Mouse (Mus musculus) cerebellum, adult 18-20 months (tissue): Measurements from ENCODE around the gene B230217C12Rik.

Source experiments
- DNase-seq, 2 experiments: peaks; one replicate each; pipeline ENCODE4 v3.0.0; 2021

The B230217C12Rik gene

DNA sequence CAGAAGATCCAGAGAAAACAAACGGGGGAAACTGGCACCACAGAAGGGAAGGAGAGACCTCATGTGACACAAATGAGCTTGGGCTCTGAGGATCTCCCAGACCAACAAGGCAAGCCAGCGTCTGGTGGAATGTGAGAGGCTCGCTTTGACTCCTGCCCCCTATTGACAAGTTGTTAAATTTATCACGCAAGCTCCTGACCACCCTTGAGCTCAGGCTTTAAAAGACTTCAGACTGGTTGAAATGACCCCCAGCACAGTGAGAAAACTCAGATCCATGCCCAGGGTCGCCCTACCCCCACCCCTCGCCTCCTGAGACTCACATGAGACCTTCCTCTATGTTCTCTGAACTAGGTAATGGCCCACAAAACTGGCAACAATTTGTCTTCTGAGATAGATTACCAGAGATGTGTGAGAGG, at the start of gene B230217C12Rik:
Gene B230217C12Rik, plus strand, starts transcription at position 242 of the 416 bp plus-strand sequence.
- peak; percentile 65 to 66 for DNase-seq

DNA sequence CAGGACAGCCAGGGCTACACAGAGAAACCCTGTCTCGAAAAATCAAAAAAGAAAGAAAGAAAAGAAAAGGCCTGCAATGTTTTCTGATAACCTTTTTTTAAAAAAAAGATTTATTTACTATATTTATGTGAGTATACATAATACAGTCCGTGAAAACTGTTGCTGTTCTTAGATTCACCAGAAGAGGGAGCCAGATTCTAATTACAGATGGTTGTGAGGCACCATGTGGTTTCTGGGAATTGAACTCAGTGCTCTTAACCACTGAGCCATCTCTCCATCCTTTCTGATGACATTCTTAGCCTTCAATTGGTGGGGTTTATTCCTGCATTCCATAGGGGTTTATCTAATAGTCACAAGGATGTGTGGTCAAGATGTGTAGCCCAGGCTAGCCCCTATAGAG, 47.4 kb upstream of the B230217C12Rik start:
- DNase-seq, result peak; percentile 59 to 67

DNA sequence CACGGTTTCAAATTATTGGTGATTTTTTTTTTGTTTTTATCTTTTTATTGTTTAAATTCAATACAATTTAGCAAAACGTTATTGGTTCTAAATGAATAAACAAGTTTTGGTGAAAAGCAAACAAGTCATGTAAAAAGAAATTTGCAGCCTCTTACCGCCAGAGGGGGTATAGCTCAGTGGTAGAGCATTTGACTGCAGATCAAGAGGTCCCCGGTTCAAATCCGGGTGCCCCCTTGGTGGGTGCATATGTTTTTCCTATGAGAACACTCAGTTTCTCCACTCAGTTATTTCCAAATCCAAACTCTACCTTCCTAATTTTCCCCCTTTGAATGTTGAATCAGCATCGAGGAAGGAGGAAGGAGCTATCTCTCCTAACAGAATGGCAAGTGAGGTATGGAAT, 43.7 kb upstream of the B230217C12Rik start:
- DNase-seq, result peak; percentile 74 to 87

DNA sequence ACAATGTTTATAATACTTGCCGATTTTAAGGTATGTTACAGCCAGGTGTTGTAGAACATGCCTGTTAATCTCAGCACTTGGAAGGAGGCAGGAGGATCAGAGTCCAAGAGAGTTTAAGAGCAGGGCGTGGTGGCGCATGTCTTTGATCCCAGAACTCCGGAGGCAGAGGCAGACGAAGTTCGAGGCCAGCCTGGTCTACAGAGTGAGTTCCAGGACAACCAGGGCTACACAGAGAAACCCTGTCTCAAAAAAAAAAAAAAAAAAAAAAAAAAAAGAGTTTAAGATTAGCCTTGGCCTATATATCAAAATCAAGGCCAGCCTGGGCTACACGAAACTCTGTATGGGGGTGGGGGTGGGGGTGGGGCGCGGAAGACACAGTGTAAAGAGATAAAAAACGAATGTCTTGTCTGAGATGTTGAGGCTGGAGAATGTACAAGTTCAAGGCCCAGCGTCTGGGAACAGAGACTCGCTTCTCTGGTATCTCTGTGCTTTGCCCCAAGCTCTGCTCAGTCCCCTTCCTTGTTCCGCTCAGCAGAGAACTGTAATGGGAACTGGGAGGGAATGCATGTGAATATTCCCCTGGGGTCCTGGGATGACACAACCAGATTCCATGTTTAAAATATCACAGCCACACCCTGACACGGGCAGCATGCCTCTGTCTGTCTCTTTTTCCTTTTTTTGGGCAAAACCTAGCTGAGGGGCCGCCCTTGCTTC, 43.1 kb upstream of the B230217C12Rik start:
- DNase-seq, result no peak

DNA sequence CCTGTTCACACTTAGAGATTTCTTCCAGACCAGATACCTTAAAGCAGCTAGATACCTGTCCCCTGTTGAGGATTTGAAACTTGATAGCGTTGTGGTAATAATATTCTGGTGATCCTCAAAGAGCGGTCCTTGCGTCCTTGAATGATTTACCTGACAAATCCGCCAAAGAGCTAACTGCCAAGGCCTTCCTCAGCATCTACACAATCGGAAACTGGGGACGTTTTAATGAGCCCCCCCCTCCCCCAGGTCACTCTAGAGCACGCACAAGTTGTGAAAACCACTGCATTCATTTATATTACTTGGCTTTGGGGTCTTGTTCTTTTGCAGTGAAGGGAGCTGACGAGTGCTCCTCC, 42.5 kb upstream of the B230217C12Rik start:
- no peak for DNase-seq

DNA sequence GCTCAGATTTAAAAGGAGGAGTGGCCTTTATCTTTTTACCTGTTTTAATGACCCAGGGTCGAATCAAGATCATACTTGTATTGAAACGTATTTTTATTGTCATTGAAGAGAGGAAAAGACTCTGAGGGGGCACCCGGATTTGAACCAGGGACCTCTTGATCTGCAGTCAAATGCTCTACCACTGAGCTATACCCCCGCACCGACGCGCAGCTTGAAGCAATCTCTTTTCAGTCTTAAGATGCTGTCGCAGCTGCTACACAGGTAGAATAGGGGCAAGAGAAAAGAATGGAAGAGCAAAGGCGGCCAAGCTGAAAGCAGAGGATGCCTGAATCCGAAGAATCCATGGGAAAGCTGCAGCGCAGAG, 41.8 kb upstream of the B230217C12Rik start, which contains the start of gene Lasp1:
Gene Lasp1, plus strand, starts transcription at position 219 of the 364 bp plus-strand sequence.
- peak; percentile 89 to 94 for DNase-seq

DNA sequence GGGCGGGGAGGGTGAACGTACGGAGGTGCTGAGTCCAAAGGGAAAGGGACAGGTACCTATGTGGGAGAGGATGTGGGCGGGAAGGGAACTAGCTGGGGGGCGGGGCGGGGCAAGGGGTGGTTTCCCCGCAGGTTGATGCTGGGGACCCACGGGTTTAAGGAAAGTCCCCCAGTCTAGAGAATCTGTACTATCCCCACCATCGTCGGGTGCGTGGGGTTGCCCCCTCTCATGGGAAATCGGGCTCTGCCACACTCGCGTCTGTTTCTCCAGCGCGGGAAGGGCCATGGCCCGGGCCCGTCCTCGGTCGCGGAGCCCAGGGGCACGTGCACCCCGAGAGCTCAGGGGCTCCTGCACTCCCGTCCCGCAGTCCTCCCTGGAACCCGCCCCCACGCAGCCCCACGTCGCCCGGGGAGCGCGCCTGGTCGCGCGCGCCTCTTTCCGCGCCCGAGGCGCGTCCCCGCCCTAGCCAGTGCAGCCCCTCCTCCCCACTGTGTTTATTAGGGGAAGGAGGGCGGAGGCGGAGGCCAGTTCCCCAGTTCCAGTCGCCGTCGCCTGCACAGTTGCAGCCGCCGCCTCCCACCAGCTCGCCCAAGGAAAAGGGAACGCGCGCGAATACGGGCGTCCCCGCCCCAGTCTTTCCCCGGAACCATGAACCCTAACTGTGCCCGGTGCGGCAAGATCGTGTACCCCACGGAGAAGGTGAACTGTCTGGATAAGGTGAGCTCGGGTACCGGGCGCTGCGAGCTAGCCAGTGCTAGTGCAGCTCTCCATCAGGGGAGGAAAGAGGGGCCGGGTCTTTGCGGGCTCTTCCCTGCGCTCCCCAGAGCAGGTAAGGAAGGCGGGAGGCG, 41.2 kb upstream of the B230217C12Rik start:
- DNase-seq, result peak; percentile 89 to 93

DNA sequence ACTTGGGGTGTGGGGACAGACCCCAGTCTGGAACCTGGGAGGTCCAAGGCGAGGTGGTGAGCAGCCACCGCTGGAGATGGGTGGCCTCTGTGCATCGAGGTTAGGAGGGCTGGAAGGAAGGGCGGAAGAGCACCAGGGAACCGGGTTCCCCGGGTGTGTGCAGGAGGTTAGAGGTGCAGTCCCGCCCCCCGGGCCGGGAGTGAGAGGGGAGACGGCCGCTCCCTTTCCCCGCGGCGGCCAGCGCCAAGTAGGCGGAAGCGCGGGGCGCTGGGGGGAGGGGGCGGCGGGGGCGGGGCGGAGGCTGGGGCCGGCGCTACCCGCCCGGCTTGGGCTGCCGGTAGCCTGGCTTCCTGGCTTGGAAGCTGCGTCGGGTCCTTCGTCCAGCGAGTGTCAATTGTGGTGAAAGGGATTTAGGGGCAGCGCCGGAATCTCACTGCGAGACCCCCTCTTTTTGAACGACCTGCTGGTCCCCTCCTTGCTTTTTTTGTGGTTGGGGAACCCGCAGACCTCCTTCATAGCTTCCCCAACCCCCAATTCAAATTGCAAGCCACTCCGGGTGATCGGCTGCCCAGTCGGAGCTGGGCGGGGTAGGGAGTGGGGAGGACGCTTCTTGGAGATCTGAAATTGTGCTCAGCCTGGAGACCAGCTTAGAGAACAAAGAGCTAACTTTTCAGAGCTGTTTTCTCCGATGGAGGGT, 40.4 kb upstream of the B230217C12Rik start:
- DNase-seq, result peak; percentile 65 to 75

DNA sequence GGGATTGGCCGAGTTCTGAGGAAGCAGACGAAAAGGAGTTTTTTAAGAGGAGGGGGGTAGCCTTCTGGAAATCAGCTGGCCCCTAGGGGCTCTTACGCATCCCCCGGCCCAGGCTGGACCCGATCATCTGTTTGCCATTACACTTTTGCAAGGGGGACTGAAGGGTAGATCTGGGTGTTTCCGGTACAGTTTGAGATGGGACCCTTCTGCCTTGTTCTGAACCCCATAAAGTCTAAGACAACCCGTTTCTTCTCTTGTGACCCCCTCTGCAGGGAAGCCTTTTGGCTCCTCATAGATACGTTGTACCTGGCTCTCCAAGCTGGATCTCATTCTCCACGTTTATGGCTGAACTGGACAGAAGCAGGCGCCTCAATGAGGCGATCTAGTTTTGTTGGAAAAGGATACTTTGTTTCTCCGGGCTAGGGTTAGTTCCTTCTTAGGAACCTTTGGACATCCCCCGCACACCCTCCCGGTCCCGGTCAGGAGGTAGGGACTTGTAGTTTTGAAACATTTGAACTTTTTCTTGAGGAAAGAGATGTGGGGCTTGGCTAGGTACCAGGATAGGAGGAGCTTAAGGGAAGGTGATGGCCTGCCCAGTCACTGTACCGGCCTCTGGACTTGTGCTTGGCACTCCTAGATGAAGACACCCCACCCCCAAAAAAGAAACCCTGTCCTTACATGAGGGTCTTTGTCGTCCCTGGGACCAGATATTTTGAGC, 39.7 kb upstream of the B230217C12Rik start:
- peak in 1 of 2 experiments; percentile 42 for DNase-seq

DNA sequence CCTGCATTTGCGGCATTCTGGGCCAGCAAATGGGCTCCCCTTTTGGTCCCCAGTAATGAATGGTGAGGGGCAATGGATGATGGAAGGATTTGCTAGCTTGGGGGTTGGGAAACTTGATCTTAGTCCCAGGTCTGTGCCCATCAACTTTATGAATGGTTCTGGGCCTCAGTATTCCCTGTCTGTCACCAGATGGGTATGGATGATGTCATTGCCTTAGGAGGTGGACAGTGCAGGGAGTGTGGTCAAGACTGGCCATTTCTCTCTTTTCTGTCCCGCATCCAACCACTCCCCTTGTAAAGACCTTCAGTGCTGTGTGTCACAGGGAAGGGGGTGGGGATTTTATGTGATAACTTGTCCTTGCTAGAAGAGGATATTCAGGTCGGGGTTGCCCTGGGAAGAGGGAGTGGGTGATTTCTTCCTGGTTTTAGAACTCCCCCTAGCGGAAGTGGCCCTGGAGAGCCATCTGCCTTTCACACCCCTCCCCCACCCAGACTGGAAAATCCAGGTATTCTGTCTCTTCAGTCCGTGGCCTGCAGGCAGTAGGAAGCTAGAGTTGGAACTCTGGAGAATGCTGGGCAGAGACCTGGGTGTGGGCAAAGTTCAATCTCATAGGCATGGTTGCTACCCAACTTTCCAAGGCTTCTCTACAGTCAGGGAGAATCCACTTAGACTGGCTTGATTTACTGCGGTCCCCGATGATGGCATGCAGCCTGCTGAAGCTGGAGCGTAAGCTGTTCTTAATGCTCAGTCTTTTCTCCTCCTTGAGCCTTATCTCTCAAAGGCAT, 39.0 kb upstream of the B230217C12Rik start:
- peak; percentile 66 to 67 for DNase-seq

DNA sequence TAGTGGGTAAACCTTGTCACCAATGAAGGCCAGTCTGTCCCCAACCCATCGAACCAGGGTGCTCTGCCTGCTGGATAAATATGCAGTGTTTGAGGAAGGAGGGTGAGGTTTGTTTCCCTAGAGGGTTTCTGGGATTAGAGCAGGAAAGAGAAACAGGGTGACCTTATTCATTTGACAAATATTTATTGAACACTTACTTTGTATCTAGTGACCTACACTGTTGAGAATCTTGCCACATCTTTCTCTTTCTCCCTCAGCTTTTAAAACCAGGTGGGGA, 38.4 kb upstream of the B230217C12Rik start:
- DNase-seq, result peak in 1 of 2 experiments; percentile 3

DNA sequence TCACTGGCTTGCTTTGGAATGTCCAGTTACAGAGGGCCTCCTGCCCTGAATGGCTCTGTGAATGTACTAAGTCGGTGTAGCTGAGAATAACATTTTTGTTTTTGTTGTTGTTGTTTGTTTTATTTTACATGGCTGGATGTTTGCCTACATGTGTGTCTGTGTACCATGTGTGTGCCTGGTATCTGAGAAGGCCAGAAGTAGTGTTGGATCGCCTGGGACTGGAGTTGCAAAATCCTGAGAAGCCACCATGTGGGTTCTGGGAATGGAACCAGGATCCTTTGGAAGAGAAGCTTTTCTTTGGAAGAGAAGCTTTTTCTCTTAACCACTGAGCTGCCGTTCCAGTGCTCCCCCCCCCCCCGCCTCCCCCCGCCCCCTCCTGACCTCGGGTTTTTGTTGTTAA, 38.1 kb upstream of the B230217C12Rik start:
- peak in 1 of 2 experiments; percentile 15 for DNase-seq

DNA sequence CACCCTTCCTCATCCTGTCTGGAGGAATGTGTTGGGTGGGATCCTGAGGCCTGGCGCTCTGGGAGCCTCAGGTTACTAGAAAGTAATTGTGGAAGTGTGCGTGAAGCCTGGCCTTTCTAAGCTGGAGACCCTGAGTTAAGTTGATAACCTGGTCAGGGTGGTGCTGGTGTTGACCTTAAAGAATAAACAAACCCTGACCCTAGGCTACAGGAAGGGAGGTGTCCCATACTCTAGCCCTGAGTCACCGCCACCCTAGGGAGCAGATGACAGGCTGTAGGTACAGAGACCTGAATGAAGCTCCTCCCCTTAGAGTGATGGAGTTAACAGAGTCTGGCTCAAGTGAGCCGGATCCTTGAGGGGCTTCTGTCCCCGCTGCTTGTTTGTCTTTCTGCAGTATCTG, 36.7 kb upstream of the B230217C12Rik start:
- peak in 1 of 2 experiments; percentile 8 for DNase-seq

DNA sequence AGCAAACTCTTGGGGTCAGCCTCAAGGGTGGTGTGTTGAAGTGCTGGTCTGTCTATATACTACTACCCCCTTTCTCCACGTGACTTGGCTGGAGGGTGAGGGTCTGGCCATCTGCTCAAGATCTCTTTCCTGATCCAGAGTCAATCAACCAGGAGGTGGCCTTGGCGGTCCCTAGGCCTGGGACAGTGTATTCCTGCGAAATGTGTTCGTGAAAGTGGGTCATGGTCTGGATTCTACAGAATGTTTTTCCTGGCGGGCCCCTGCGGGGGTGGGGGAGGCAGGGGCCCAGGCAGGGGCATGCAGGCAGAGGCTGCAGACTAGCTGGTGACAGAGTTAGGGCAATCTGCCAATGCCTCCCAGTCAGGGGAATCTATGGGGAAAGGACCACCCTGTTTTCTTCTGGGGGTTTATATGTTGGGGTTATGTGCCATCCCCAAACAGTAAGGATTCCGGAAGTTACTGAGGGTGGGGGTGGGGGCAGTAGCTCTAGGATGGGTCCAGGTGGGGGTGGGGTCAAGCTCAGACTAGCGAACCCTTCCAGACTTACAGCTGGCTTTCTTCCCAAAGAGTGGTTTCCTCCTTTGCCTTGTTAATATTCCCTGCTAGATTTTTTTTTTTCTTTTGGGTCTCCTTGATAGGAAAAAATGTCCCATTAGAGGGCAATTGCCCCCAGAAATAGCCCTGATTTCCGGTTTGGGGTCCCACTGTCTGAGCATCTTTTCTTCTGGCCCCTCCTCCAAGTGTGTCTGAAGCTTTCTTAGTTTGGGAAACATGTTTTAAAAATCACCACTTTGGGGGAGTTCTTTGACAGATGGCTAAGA, 35.5 kb upstream of the B230217C12Rik start:
- peak in 1 of 2 experiments; percentile 37 for DNase-seq

DNA sequence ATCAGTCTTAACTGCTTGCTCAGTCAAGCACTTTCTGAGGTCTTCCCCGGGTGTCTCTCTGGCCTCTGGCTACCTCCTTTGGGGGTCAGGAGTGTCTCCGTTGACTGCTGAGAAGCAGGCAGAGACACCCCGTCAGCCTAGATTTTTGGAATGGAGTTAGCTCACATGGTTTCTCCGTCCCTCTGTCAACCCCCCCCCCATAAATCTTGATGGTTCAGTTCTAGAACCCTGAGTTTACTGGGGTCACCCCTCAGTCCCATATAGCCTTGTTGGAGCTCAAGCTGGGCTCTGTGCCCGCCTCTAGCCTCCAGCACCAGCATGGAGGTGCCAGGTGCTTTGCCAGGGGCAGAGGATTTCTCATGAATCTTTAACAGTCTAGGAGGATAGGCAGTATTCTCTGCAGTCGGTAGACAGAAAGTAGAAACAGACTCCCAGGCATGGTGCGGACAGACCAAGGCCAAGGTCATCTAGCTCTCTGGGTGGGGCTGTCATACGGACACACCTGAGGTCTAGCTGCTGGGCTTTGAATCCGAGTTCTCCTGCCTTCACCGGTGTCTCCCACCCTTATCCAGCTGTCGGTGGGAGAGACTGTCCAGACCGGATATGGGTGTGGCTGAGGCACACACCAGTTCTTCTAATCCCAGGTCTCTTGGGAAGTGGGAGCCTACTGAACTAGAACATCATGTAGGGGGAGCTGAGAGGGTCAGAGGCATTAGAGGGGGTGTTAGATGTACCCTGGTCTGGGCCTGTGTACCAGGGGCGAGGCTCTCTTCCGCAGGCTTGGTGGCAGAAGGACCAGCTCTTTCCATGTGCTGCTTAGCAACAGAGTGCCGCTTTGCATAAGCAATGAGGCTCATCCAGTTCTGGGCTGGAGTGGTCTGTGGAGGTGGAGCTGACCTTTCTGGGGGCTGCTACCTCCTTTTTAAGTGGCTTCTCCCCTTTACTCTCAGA, 34.6 kb upstream of the B230217C12Rik start:
- DNase-seq, result peak in 1 of 2 experiments; percentile 44

DNA sequence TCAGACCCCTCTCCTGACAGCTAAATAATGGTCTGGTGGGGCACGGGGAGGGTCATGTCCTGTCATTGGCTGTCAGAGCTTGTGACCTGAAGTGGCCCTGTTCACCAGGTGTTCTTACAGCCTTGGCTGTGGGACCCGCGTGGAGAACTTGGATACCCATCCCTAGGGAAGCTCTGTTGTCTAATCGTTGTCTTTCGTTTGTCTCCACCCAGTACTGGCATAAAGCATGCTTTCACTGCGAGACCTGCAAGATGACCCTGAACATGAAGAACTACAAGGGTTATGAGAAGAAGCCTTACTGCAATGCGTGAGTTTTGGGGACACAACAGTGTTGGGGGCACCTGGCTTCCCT, 34.0 kb upstream of the B230217C12Rik start:
- DNase-seq, result peak in 1 of 2 experiments; percentile 11

DNA sequence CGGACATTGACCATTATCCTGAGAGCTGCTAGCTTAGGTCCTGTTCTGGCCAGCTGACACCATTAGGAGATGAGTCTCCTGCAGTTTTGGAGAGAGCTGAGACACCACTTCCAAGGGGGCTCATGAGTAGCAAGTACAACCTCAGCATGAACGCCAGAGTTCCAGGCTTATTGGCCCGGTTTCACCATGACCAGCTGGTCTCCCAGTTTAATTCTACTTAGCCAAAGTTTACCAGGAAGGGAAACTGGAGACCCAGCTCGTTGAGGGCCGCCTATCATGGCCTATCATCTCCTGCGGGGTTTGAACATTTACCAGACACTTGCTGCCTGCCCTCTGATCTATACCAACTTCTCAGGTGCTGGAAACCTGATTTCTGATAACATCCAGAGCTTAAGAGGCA, 33.0 kb upstream of the B230217C12Rik start:
- no peak for DNase-seq

DNA sequence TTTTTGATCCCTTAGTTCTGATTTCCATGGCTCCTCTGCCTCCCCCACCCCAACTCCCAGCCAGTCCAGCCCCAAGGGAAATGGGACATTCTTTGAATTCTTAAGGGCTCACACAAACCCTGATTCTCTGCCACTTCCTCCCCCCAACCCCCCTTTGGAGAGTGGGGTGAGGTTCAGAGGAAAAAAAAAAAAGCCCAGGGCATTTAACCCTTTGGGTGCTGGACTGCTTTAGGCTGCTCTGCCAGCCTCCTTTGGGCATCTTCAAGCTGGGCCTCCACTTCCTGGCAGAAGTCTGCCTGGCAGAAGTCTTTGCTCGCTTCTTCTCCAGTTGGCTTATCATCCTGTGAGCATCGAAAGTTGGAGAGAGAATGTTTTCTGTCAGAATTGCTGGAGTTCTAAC, 32.5 kb upstream of the B230217C12Rik start:
- no peak for DNase-seq

DNA sequence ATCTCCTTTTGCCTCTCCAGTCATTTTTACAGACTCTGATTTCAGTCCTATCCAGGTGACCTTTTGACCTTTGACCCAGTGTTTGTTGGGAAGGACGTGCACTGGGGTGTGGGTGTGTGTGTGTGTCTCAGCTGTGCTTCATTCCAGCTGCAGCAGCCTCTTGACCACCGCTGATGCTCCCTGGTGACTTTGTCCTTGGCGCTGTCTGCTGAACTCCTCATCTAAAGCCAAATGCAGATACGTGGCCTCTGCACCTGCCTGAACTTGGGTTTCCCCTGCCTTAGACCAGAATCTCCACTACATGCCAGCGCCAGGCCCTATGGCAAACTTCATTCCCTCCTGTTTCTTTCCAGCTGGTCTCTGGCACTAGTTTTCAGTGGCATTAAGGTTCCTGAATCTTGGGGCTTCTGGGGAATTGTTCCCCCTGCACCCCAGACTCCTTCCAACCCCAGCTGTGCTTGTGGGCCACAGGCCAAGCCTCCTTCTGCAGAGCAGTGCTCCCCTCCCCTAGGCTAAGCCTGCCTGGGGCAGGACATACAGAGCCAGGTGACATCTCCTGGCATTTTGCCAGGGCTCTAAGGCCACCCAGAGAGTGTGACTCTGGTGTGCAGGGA, 31.9 kb upstream of the B230217C12Rik start:
- peak; percentile 67 to 69 for DNase-seq
